Mouse (Mus musculus): Measurements from ENCODE around the gene Slc22a16.

DNA sequence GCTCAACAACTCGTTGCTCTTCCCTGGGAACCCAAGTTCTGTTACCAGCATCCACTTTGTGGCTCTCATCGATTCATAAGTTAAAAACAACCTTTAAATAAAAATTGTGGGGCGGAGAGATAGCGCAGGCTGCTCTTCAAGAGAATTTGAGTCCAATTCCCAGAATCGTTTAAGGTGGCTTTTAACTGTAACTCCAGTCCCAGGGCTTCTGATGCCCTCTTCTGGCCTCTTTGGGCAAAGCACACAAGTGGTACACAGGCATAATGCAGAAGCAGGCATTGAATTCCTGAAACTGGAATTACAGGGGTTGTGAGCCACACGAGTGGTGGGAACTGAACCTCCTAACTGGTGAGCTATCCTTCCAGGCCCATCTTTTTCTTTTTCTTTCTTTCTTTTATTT, 40.5 kb upstream of the Slc22a16 start:
- no peak for TF ChIP-seq POLR2A (IDR thresholded peaks at IDR 0.05; ENCODE audit: low read depth, low read length)
- TF ChIP-seq CTCF (conservative IDR thresholded peaks at IDR 0.05; ENCODE audit: insufficient read depth, insufficient read length, low read depth, low read length): peak; percentile 72
